15 mouse cellular contexts compared by ENCODE assay signal in the genomic region with DNA sequence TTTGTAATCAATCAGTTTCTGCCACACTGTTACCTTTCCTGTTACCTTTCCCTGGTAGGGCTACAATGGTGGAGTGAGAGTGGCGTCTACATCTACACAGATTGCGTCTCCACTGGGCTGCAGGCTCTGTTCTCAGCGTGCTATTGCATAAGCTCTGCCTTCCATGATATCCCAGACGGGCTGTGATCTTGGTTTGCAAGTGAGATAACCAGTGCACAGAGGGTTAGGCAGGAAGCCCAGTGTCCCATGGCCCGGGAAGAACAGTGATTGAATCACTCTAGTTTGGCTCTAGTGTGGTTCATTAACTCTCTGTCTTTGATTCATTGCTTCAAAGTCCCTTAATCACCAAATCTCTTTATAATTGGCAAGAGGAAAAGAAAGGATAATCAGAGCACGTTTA.
"Had no signal": no experiment of that assay in that cellular context is flagged by ENCODE, and none has a peak within 500 bp of the region (broad histone marks: within the 10 kb centered on the region; RNA-seq: fewer than 3 reads in every experiment).

No protein-coding gene starts in this region.

- DNase-seq: kidney, postnatal 10 days; kidney, postnatal 4 days; liver; liver, embryonic 13.5 days; liver, postnatal 0 days; lung, postnatal 14 days; right cerebral cortex, postnatal 14 days; thymus, postnatal 4 days had no signal

- H3K9ac ChIP-seq: limb, embryonic 12.5 days; liver, embryonic 13.5 days; liver, postnatal 0 days; lung, embryonic 15.5 days; neural tube, embryonic 13.5 days had no signal

- H3K27me3 ChIP-seq: limb, embryonic 12.5 days; liver, embryonic 13.5 days; lung, embryonic 15.5 days; megakaryocyte, embryonic 14.5 days; neural tube, embryonic 13.5 days had no signal

- H3K9me3 ChIP-seq: limb, embryonic 12.5 days; liver, embryonic 13.5 days; lung, embryonic 15.5 days; megakaryocyte, embryonic 14.5 days; neural tube, embryonic 13.5 days had no signal

- H3K4me1 ChIP-seq: limb, embryonic 12.5 days; neural tube, embryonic 13.5 days had no signal

- H3K27ac ChIP-seq: layer of hippocampus, adult 2 months; limb, embryonic 12.5 days; liver, embryonic 13.5 days; lung, embryonic 15.5 days; macrophage; neural tube, embryonic 13.5 days; stomach, postnatal 0 days had no signal

- H3K4me3 ChIP-seq: layer of hippocampus, adult 2 months; limb, embryonic 12.5 days; liver, embryonic 13.5 days; lung, embryonic 15.5 days; megakaryocyte, embryonic 14.5 days; neural tube, embryonic 13.5 days had no signal

- H3K36me3 ChIP-seq: limb, embryonic 12.5 days; lung, embryonic 15.5 days; neural tube, embryonic 13.5 days had no signal
